Mouse (Mus musculus) monocyte, adult 2 months (primary cell): ENCODE measurements around the gene C1qtnf5.
"Not testable (repeated sequence)": the region's sequence is repeated elsewhere in the genome, so short reads cannot be mapped to it uniquely, and the experiment has no call there.

Experiments used
- DNase-seq, 2 experiments: peaks; one replicate each; pipeline ENCODE4 v3.0.0; 2022; ENCODE audit warnings: low spot score in 2 of 2, low read depth in 1 of 2

The C1qtnf5 gene

DNA sequence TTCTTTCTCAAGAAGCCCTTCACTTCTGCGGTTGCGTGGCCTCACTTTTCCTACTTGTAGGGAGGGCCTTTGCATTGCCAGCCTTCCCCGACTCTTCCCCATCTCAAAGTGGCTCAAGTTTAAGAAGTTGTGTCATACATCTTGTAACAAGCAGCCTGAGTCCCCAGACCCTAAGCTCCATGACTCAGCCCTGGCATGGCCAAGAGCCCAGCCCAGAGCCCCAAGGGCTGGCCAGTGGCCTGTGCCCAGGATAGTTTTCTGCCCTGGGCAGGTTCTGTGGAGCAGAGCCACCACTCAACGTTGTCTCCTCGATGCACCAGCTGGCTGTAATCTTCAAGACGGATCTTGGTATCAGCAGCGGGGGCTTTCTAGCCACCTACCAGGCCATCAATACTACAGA is 2.2 kb upstream of the C1qtnf5 start:
- no peak for DNase-seq

DNA sequence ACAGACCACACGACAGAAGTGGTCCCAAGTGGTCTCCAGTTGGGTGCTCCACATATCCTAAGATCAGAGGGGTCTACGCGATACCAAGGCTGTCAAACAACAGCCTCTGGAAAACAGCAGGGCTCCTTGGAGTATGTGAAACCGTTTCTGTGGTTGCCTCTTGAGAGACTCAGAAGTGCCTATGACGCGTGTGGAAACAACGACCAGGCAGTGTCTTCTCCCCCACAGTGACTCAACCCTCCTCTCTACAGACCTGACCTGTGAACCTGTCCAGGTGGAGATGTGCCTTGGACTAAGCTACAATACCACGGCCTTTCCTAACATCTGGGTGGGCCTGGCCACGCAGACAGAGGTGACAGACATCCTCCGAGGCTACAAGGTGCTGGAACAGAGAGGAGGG is 1.3 kb upstream of the C1qtnf5 start:
- no peak for DNase-seq

DNA sequence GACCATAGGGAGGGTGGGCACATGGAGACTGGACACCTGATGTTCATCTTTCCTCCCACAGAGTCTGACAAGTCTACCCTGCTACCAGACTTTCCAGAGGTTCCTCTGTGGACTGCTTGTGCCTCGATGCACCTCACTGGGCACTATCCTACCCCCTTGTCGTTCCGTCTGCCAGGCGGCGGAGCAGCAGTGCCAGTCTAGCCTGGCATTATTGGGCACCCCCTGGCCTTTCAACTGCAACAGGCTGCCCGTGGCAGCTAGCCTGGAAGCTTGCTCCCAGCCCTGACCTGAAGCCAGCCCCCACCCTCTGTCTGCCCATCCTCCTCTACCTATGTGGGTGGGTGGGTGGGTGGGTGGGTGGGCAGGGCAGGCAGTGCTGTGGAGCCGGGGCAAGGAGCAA is 863 bp upstream of the C1qtnf5 start:
- DNase-seq = no peak

DNA sequence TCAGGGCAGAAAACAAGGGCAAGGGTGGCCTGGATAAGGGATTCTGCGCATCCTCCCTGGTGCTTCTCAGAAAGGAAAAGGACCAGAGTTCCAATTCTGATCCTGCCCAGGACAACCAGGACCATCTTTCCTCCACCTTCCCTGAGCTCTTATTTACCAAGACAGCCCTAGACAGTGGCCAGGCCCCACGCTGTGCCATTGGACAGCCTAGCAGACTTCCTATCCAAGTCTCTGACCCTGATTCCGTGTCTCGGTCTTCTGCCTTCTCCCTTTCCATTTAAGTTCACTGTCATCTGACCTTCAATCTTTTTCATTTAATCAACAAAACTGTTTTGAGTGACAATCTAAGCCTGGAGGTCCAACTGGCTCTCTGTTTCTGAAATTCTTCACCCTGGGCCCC is 449 bp upstream of the C1qtnf5 start:
- no peak for DNase-seq

DNA sequence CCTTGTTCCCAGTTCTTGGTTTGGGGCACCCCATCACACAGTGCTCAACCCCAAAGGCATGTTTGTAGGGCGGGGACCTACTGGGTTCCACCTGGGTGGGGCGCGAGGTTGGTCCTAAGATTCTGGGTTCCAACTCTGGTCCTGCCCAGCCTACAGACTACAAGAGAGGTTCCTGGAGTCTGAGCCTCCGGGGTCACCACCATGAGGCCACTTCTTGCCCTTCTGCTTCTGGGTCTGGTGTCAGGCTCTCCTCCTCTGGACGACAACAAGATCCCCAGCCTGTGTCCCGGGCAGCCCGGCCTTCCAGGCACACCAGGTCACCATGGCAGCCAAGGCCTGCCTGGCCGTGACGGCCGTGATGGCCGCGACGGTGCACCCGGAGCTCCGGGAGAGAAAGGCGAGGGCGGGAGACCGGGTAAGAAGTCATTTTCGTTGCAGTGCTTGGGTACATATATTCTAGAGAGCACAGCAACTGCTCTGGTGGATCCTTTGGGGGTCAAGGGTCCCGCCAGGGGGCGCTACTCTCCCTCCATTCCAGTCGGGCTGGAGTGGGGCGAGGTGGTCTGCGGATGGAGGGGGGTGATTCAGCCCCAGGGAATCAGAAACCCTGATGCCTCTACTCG is 623 bp downstream of the C1qtnf5 start:
- no peak for DNase-seq

DNA sequence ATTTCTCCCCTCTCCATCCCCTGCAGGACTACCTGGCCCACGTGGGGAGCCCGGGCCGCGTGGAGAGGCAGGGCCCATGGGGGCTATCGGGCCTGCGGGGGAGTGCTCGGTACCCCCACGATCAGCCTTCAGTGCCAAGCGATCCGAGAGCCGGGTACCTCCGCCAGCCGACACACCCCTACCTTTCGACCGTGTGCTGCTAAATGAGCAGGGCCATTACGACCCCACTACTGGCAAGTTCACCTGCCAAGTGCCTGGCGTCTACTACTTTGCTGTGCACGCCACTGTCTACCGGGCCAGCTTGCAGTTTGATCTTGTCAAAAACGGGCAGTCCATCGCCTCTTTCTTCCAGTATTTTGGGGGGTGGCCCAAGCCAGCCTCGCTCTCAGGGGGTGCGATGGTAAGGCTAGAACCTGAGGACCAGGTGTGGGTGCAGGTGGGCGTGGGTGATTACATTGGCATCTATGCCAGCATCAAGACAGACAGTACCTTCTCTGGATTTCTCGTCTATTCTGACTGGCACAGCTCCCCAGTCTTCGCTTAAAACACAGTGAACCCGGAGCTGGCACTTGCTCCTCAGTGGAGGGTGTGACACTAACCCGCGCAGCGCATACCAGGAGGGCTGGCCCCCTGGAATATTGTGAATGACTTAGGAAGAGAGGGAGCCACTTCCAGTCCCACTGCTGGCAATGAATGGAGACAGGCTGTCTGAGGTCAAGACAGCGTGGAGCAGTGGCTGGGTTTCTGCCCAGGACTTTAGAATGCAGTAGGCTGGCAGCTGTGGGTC is 1.4 kb downstream of the C1qtnf5 start:
- DNase-seq = no peak

DNA sequence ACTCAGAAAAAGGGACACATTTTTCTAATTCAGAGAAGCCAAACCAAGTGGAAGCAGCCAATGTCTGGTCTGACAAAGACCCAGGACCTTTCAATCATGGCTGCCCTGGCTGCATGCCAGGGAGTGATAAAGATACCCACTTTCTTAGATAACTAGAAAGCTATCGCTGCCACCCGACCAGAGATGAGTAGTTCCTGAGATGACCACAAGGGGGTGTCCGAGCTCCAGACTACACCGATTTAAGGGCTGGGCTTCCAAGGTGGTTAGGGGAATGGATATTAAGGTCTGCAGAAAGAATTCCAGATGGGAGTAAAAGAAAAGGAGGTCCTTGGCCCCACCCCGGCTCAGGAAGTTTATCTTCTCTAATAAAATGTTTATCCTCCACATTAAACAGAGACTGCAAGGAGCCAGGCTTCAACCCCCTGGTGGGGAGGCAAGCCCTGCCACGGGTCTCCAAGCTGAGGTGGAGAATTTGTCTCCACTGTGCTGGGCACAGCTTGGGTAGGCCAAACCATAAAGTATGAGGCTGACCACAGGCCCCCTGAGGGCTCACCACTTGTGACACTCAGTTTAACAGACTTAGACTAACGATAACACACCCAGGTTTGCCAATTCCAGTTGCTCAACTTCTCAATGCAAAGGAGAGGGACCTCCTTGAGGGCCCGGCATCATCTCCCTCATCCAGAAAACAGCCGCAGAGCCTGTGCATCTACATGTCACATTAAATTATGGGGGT is 2.5 kb downstream of the C1qtnf5 start:
- peak in 1 of 2 experiments; percentile 58 for DNase-seq

DNA sequence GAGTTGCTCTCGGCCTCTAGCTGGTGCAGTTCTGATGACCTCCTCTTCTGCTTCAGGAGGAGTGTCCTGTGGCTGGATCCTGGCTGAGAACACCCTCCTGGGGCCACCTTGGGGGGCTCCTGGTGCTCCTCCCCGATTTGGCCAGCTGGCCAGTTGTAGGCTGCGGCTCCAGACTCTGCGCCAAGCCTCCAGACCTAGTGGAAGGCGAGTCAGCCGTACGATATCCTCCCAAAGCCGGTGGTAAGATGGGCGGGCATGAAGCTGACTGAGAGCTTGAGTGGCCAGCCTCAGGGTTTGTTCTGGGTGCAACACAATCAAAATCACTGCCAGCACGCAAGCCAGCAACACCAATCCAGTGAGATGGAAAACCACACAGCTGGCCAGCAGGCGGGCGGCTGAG is 4.9 kb downstream of the C1qtnf5 start:
- not testable (repeated sequence) for DNase-seq

DNA sequence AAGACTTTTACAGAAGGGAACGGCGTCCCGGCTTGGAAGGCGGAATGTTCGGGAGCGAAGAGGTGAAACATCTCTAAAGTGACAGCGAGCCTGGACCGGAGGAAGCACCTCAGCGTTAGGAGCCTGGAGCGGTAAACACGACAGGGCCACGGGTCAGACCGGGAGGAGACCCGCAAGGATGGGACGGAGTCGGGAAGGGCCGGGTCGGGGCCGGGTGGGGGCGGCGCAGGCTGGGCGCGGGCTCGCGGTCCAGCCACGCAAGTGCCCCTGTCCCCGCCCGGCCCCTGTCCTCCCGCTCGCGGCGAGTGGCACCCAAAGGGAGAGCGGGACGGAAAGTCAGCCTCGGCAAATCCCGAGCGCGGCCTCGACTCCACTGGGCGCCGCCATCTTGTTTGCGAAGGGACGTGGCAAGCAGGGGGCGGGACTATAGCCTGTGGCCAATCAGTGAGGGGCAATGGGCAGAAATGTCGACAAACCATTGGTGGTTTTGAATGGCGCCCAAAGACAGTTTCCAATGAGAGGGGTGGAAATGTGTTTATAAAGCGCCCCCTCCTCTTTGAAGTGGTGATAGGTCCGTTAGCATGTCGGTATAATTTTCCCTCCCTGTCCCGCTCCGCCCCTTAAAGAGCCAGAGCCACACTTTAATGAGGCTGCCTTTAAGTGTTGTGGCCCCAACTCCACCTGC is 6.2 kb downstream of the C1qtnf5 start, which contains the start of the genes Gm49380 and Rnf26:
Gene Gm49380 (minus strand): TSS at position 396 of the 685 bp plus-strand sequence.
Gene Rnf26 (minus strand): TSS at position 413 of the 685 bp plus-strand sequence.
- peak; percentile 88 to 89 for DNase-seq

DNA sequence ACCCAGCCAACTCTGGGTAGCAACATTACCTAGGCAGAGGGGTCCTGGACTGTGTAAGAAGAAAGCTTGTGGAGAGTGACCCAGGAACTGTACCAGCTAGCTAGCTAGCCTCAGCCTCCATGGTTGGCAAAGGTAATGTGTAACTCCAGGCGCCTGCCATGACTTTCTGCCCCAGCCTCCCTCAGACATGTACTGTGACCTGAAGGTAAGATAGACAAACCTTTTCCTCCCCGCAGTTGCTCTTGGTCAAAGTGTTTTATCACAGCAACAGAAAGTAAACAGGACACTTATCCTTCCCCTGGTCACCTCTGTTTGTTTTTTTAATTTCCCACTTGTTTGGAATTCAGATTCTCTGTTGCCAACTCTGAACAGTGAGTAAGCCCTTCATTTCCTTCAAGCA is 7.4 kb downstream of the C1qtnf5 start:
- DNase-seq = no peak

DNA sequence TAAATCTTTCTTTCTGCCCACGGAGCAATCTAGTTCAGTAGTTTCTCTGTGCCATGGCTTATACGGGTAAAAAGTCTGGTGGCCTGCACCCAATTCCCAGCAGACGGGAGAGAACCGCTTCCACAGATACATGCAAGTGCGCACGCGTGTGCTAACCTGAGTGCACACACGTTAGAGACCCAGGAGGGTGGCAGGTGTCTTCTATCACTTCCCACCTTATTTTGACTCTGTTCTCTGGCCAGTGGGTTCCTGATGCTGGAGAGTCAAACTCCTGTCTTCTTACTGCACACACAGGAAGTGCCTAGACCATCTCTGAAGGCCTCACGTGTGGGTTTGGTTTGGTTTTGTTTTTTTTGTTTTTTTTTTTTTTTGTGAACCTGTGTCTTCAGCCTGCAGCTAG is 8.6 kb downstream of the C1qtnf5 start:
- DNase-seq = no peak

DNA sequence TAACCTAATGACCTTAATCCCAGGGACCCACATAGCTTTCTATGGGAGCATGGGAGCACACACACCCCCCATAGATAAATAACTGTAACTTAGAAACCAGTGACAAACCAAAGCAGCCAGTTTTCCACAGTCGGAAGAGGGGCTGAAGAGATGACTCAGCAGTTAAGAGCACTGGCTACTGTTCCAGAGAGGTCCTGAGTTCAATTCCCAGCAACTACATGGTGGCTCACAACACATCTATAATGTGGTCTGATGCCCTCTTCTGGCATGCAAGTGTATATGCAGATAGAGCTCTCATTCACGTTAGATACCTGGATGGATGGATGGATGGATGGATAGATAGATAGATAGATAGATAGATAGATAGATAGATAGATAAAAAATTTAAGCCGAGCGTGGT is 9.1 kb downstream of the C1qtnf5 start:
- no peak for DNase-seq

DNA sequence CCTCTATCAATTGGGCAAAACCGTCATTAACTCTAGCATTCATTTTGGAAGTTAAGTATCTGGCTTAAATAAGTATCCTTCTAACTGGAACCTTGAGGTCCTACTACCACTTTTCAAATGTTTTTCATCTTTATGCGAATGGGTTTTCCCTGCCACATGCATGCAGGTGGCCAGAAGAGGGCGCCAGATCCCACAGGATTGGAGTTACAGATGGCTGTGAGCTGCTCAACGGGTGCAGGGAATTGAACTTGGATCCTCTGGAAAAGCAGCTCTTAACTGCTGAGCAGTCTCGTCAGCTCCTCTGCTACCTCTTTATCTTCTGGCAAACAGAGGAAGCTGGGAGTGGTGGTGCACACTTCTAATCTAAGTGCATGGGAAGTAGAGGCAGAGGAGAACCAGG is 12.0 kb downstream of the C1qtnf5 start:
- no peak for DNase-seq

DNA sequence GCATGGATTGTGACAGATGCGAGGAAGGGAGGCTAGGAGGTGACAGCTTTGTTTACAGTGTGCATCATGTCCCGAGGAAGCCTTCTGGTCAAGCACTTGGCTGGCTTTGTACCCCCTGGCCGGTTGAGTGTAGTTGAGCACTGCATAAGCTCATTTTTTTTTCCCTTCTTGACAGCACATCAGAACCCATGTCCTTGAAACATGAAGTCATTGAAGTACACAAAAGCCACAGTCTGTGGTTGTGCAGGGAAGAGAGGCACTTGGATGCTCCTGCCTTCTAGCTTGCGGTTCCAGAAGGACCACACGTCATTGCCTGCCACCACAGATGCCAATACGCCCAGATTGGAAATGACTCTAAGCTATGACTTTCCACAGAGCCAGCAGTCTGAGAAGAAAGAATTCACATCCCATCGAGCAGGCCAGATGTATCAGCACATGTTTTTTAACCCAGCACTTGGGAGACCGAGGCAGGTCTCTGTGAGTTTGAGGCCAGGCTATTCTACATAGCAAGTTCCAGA is 13.0 kb downstream of the C1qtnf5 start:
- DNase-seq = no peak

DNA sequence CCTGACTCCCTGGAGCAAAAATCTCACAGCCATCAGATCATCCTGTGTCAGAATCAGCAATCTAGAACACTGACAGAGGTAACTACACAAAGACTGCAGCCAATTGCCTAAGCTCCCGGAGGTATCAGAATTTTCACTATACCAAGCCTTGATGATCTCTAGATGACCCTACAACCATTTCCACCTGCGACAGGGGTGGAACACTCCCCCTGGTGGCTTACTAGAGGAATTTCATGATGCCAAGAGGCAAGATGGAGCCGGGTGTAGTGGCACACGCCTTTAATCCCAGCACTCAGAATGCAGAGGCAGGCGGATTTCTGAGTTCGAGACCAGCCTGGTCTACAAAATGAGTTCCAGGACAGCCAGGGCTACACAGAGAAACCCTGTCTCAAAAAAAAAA is 17.3 kb downstream of the C1qtnf5 start:
- DNase-seq = no peak

DNA sequence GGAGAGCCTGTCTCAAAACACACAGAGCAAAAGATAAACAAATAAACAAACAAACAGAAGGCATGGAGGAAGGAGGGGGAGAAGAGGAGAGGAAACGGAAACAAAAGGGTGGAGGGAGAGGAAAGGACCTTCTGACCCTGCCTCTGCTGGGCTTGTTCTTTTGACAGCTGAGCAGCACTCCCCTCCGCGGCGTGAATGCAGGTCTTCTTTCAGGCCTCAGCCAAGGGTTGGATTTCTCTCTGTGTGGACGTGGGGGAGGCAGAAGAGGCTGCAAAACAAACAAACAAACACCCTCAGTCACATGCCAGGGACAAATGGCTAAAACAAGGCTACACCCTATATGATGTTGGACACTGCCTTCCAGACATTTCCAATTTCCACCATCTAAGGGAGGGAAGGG is 18.0 kb downstream of the C1qtnf5 start:
- no peak for DNase-seq

DNA sequence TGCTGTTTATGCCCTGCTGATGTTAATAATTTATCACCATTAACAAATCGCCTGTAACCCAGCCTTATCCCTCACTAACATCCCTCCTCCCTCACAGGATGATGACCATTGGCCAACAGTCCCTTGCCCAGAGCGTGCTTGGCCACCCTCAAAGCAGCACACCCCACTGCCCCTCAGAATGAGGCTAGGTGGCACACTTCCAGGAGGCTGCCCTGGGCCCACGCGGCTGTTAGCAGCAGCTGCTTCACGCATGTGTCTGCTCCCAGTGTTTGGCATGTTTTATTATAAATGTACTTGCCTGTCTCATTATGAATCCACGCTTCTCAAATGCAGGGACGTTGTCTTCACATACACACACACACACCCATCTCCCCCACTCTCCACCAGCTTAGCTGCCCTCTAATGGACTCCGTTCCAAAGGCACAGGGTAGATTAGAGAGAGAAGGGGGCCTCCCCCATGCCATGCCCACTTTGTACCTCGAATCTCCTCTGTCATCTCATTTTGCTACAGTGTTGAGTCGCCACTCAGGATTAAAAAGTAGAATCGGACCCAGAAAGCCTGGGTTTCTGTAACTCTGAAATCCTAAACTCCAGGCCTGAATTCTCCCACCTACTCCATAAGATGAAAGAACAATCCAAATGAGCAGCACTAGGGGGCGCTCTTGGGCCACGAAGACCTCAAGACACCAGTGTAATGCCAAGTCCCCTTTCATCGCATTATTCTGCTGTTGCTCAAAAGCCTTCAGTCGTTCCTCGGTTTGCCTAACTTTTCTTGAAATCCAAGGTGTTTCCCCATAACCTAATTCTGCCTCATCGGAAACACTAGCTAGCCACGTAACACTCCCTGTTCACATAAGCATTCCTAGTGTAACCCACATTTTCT is 18.7 kb downstream of the C1qtnf5 start:
- peak in 1 of 2 experiments; percentile 61 for DNase-seq

DNA sequence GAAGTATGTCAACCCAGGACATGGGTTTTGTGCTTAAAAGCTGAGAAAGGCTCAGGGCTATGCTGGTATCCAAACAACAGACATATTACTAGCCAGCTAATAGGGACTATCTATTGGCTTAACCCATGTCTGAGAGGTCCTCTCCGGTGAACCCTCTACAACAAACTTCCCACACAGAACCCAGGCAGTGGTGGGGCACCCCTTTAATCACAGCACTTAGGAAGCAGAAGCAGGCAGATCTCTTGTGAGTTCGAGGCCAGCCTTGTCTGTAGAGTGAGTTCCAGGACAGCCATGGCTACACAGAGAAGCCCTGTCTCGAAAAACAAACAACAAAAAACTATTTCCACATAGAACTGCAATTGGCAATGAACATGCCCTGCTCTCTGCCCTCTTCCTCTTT is 19.7 kb downstream of the C1qtnf5 start:
- no peak for DNase-seq

DNA sequence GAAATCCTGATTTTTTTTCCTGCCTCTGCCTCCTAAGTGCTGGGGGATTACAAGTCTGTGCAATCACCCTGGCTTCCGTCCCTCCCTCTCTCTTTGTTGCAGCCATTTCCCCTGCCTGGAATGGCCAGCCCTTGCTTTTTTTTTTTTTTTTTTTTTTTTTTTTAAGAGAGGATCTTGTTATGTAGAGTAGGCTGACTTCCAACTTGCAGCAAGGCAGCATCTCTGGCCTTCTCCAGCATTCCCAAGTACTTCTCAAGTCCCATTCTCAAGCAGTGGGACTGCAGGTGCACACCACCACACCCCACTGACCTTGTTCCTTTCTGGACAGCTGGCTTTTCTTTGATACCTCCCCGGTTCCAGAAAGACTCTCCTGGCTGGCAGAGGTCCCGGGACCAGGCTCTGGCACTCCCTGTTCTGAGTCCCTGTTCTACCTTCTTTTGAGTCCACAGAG is 20.3 kb downstream of the C1qtnf5 start:
- DNase-seq = no peak

DNA sequence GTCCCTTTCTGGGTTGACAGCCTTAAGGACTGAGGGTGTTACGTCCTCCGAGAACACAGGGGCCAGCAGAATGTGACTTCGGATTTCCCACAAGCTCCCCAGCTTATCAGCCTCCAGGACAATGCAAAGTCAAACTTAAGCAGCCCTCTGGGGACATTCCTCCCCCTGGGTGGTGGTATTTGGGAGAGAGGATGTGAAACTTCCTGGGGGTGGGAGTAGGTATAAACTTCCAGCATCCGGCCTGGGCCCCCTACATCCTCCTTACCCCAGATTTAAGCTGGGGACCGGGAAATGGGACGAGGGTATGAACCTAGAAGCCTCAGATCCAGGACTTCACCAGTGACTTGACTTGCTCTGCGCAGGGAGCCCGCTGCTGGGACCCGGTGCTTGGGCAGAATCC is 22.6 kb downstream of the C1qtnf5 start:
- DNase-seq = no peak
